Mouse (Mus musculus): Measurements from ENCODE around the gene Celf2. TPM values are rescaled to one million over a fixed set of nuclear protein-coding genes. Genes with fewer than 3 reads are reported as not detected.

Gene Celf2
- polyA plus RNA-seq, 1 experiment, result 127 TPM

DNA sequence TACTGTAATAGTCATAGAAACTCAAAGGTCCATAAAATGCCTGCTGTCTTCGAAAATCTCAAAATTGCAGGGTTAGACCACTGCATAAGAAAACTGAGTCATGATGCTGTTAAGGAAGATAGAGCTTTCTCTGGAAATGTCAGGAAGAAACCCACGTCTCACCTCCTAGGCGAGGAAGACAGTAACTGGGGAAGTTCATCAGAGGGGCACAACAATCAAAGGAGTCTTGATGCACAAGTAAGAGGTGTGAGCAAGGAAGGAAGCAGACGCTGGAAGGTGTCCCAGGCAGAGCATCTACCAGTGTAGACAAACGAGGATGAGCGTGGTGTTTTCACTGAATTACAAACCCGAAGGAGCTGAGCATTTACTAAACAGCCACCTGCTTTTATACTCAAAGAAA is 282.6 kb downstream of the Celf2 start:
- no peak for TF ChIP-seq CTCF (IDR thresholded peaks at IDR 0.05; ENCODE audit: low read depth, low read length)
- TF ChIP-seq POLR2A (IDR thresholded peaks at IDR 0.05; ENCODE audit: borderline replicate concordance, low read depth, low read length), result no peak
- H3K4me1 ChIP-seq (ENCODE audit: control insufficient read depth, insufficient read depth, low read length), result no peaks in the 10 kb centered on the region
- no peak overlapping the region for H3K27ac ChIP-seq (ENCODE audit: insufficient read depth, low read depth, low read length)

DNA sequence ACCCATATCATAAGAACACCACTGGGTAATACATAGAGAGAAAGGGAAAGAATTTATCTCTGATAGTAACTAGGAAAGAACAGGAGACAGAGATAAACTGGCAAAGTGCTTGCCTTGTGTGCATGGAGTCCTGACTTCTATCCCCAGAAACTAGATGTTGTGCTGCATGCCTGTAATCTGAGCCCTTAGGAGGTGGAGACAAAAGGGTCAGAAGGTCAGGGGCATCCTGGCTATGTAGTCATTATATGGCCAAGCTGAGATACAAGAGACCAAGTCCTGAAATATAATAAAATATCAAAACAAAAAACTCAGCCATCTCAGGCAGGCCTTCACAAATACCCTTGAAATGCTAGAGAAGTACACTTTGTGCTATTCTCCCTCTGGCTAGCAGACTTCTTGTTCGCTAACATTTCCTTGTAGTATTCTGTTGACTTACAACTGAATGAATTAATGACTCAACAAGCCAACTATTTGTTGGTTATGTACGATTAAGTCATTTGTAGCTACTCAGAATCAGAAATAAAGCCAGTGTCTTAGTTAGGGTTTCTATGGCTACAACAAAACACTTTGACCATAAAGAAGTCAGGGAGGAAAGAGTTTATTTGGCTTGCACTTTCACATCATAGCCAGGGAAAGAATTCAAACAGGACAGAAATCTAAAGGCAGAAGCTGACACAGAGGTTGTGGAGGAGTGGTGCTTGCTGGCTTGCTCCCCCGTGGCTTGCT is 284.9 kb downstream of the Celf2 start:
- no peaks in the 10 kb centered on the region for H3K4me1 ChIP-seq (ENCODE audit: control insufficient read depth, insufficient read depth, low read length)
- no peak overlapping the region for H3K4me3 ChIP-seq (ENCODE audit: insufficient read depth, low read length)
- H3K27ac ChIP-seq (ENCODE audit: insufficient read depth, low read depth, low read length), result no peak overlapping the region
- TF ChIP-seq POLR2A (IDR thresholded peaks at IDR 0.05; ENCODE audit: borderline replicate concordance, low read depth, low read length) (no peak), CTCF (IDR thresholded peaks at IDR 0.05; ENCODE audit: low read depth, low read length) (no peak)

More for the DNA sequence above, 282.6 kb downstream of the Celf2 start:
- no peak overlapping the region for H3K4me3 ChIP-seq (ENCODE audit: insufficient read depth, low read length)

DNA sequence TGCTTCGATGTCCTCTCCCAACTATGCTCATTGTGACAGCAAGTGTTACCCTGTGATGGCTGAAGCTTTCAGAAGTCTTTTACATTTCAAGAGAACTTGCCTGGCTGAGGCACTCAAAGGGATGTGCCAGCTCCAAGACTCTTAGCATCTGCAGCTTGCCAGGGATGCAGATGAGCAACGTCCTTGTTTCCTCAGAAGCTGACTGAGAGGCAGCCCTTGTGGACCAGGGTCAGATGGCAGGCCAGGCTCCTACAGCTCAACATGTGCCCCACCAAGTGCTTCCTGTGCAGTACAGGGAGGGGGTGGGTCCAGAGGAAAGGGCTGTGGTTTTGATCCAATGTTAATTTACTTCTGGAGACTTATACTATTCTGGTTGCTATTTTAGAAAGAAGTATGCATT is 285.8 kb downstream of the Celf2 start:
- Histone ChIP-seq H3K4me3 (ENCODE audit: insufficient read depth, low read length) (no peak overlapping the region), H3K27ac (ENCODE audit: insufficient read depth, low read depth, low read length) (no peak overlapping the region), H3K4me1 (ENCODE audit: control insufficient read depth, insufficient read depth, low read length) (no peaks in the 10 kb centered on the region)
- TF ChIP-seq CTCF (IDR thresholded peaks at IDR 0.05; ENCODE audit: low read depth, low read length), result no peak

DNA sequence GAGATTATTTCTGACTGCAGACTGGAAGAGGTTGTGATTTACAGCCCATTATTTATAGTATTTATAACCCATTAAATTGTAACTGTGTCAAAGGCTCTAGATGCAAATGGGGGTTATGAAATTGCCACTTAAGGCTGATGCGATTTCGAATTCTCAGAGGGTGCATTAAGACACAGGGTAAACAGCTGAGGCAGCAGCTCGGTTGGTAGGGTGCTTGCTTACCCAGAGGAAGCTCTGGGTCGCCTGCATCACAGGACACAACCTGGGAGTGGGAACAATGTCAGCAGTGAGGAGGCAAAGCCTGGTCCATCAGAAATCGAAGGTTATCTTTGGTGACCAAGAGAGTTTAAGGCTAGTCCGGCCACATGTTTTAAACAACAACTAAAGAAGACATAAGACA is 286.5 kb downstream of the Celf2 start:
- Histone ChIP-seq H3K4me3 (ENCODE audit: insufficient read depth, low read length) (no peak overlapping the region), H3K4me1 (ENCODE audit: control insufficient read depth, insufficient read depth, low read length) (no peaks in the 10 kb centered on the region), H3K27ac (ENCODE audit: insufficient read depth, low read depth, low read length) (no peak overlapping the region)
- no peak for TF ChIP-seq CTCF (IDR thresholded peaks at IDR 0.05; ENCODE audit: low read depth, low read length)
- no peak for TF ChIP-seq POLR2A (IDR thresholded peaks at IDR 0.05; ENCODE audit: borderline replicate concordance, low read depth, low read length)

DNA sequence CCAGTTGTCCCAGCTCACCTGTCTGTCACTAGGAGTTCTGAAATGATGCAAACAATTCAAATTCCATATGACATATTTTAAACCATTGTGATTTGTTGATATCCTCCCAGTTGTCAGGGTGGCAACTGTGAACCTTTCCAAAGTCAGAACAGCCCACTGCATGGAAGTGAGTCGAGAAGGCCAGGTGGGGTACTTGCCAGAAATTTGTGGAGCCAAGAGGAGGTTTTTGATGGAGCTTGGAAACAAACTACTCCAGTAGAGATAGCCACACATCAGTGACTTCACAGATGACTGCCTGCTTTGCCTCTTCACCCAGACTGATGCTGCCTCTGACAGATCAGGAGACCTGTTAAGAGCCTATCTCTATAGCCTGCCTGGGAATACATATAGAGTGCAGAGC is 287.5 kb downstream of the Celf2 start:
- Histone ChIP-seq H3K4me1 (ENCODE audit: control insufficient read depth, insufficient read depth, low read length) (no peaks in the 10 kb centered on the region), H3K4me3 (ENCODE audit: insufficient read depth, low read length) (no peak overlapping the region), H3K27ac (ENCODE audit: insufficient read depth, low read depth, low read length) (no peak overlapping the region)
- no peak for TF ChIP-seq CTCF (IDR thresholded peaks at IDR 0.05; ENCODE audit: low read depth, low read length)
- TF ChIP-seq POLR2A (IDR thresholded peaks at IDR 0.05; ENCODE audit: borderline replicate concordance, low read depth, low read length), result no peak

DNA sequence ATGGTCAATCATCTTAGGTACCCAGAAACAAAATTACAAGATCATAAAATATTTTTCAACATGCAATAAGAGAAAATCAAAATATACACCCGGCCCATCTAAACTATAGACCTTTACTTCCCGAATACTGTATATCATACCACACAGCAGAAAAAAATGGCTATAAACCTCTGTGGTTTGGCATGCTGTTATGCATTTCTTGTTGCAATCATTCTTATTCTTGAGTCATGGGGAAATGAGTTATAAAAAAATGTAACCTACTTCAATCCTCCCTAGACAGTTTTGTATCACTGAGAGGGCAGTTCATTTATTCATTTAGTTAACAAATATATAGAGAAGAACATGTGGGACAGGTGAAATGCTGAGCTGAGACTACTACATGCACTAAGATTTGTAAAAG is 291.3 kb downstream of the Celf2 start:
- H3K27ac ChIP-seq (ENCODE audit: insufficient read depth, low read depth, low read length), result no peak overlapping the region
- TF ChIP-seq CTCF (IDR thresholded peaks at IDR 0.05; ENCODE audit: low read depth, low read length) (no peak), POLR2A (IDR thresholded peaks at IDR 0.05; ENCODE audit: borderline replicate concordance, low read depth, low read length) (no peak)
- no peak overlapping the region for H3K4me3 ChIP-seq (ENCODE audit: insufficient read depth, low read length)
- no peaks in the 10 kb centered on the region for H3K4me1 ChIP-seq (ENCODE audit: control insufficient read depth, insufficient read depth, low read length)

DNA sequence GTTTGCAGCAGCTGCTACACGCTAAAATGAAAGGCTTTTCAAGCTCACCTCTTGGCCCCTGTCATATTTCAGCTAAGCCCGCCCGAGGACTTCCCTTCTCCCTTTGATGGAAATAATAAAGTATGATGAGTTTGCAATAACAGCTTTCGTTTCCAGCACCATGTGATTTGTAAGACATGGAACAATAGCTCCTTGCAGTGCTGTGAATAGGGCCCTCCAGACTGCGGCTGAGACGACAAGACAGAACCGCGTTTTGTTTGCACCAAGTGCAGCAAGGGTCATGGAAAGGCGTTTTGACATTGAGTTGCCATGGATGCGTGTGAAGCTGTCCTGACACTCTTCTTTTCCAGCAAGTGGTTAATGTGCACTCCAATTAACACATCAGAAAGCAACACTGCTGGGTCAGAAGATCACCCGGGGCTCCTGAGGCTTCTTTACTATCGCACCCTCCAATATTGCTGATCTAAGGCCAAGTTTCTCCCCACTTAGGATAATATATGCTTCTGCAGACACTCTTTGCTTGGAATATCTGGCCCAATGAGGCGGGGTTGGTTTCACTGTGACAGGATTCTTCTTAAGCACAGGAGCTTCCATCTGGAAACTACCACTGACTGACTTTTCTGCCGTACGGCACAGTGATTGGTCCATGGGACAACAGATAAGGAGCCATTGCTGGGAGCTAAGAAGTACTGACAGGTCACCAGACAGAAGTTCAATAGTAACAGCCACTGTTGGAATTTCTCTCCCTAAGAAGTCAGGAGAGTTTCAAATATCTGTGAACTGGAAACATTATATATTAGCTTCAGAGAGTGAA is 301.5 kb downstream of the Celf2 start:
- TF ChIP-seq POLR2A (IDR thresholded peaks at IDR 0.05; ENCODE audit: borderline replicate concordance, low read depth, low read length), result no peak
- TF ChIP-seq CTCF (IDR thresholded peaks at IDR 0.05; ENCODE audit: low read depth, low read length), result no peak
- Histone ChIP-seq H3K4me3 (ENCODE audit: insufficient read depth, low read length) (no peak overlapping the region), H3K27ac (ENCODE audit: insufficient read depth, low read depth, low read length) (no peak overlapping the region), H3K4me1 (ENCODE audit: control insufficient read depth, insufficient read depth, low read length) (no peaks in the 10 kb centered on the region)

DNA sequence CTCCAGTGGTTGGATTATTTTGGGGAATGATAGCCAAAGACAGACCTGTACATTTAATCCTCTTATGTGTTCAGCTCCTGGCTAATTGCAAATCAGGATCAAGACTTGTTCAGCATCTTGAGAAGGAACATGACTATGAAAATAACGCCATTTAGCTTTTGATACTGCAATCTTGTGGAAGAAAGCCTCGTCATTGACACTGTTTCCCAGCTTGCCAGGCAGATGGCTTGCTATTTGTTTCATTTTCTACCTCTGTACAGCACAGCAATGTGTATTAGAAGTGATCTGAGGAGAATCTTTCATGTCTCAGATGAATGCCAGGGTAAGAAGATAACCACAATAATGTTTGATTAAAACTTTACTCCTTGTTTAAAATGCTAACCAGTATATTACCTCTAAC is 315.9 kb downstream of the Celf2 start:
- TF ChIP-seq POLR2A (IDR thresholded peaks at IDR 0.05; ENCODE audit: borderline replicate concordance, low read depth, low read length), result no peak
- no peak for TF ChIP-seq CTCF (IDR thresholded peaks at IDR 0.05; ENCODE audit: low read depth, low read length)
- Histone ChIP-seq H3K27ac (ENCODE audit: insufficient read depth, low read depth, low read length) (no peak overlapping the region), H3K4me3 (ENCODE audit: insufficient read depth, low read length) (no peak overlapping the region)

DNA sequence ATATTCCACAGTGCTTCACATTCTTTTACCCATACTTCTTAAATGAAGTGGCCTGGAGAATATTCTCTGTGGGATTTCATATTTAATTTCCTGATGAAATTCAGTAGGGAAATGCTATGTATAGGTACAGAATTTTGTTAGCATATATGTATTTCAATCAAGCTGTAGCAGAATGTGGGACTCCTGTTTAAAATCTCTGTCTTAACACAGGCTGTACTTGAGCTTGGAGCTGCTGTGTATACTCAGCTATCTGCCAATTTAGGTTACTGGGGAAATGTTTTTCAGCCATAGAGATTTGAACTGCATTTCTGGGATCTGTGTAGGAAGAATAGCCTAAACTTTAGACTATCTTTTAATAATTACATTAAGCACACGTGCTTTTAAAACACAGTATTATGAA is 330.2 kb downstream of the Celf2 start:
- H3K27ac ChIP-seq (ENCODE audit: insufficient read depth, low read depth, low read length), result no peak overlapping the region
- no peak overlapping the region for H3K4me3 ChIP-seq (ENCODE audit: insufficient read depth, low read length)
- TF ChIP-seq CTCF (IDR thresholded peaks at IDR 0.05; ENCODE audit: low read depth, low read length) (no peak), POLR2A (IDR thresholded peaks at IDR 0.05; ENCODE audit: borderline replicate concordance, low read depth, low read length) (no peak)
- no peaks in the 10 kb centered on the region for H3K4me1 ChIP-seq (ENCODE audit: control insufficient read depth, insufficient read depth, low read length)

More for the DNA sequence above, 315.9 kb downstream of the Celf2 start:
- H3K4me1 ChIP-seq (ENCODE audit: control insufficient read depth, insufficient read depth, low read length), result no peaks in the 10 kb centered on the region

Data from bone marrow macrophage, adult 2 months (primary cell).